Mouse (Mus musculus): ENCODE data around the gene Sipa1l2. TPM values are rescaled to one million over a fixed set of nuclear protein-coding genes. Genes with fewer than 3 reads are reported as not detected.

The Sipa1l2 gene
- total RNA-seq, 2 experiments from 2014 or later, result 1.4 to 1.9 TPM

DNA sequence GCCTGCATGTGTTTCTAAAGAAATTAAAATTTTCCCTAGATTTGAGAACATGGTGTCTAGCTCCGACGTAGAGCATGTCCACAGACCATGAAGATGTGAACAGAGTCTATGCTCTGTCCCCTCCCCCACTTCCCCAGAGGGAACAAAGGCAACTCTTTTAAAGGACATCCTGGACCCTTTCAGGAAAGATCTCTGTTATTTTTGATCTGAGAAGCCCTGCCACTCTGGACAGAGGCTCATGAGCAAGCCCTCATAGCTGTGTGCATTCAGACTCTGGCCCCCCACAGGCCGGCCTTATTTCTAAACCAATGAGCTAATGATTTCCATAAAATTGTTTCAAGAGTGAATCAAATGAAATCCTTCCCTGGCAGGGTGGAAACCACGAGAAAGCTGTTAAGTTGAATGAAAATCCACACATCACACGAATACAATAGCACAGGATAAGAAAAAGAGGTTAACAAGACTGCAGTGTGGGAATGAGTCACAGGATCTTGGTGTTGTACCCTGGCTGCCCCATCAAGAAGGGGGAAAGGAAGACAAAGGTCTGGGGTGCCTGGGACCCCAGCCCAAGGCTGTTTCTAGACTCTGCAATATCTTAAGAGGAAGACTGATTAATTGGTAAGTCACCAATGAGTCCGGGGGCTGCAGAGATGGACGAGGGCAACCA is 84.9 kb downstream of the Sipa1l2 start:
- ATAC-seq (replicated peaks; ENCODE audit: poor library complexity, severe bottlenecking), result no peak

DNA sequence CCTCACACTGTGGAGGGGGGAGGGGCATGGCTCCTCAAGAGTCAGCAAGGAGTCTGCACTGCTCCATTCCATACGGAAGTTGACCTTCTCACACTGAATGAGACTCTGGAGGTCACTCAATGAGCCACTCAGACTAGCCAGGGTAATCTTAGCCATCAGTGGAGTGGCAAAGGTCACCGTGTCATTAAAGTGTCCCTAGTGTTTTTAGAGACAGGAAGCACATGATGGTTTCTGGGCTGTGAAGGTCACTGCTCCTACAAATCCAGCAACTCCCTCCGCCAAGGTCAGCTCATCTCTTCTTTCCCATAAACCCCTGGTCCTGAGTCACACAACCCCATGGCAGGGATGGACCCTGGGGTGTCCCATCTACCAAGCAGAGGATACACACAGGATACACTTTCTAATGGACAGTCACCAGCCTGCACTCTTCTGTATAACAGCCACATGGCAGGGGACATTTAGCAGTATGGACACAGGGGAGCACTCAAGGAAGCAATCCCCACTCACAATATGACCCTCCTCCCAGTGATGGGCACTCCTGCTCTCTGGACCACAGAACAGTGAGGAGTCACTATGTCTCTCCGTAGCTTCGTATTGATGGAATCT is 87.0 kb downstream of the Sipa1l2 start:
- no peak for ATAC-seq (replicated peaks; ENCODE audit: poor library complexity, severe bottlenecking)

DNA sequence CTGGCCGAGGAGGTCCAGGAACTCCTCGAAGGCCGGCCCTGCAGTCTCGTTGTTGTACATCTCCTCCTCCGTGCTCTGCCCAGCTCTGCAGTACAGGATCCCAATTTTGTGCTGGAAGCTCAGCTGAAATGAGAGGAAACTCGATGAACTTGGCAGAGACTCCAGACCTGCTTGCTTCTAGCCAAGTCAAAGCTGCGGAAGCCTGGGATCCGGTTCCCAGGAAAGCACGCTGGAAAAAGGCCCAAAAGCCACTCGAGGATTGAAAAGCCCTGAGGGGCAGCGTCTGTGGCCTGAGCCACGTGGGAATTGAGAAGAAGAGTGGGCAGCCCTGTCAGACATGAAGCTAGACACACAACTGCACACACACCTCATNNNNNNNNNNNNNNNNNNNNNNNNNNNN is 94.7 kb downstream of the Sipa1l2 start:
- ATAC-seq (replicated peaks; ENCODE audit: poor library complexity, severe bottlenecking), result no peak

DNA sequence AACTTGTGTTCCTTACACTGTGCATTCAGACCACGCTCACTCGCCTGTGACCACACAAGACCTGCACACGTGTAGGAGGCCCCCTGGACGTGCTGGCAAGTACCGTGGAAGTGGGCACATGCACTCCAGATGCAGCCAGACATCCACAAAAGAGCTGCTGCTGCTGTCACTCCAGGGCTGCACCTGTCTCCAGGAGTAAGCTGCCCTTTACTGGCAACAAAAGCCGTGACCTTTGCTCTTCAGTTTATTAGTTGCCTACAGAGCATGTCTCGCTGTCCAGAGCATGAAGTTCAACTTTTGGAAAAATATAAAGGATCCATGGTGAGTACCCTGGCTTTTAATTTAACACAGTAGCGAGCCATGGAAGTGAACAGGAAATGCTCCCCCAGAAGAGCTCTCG is 98.2 kb downstream of the Sipa1l2 start:
- no peak for ATAC-seq (replicated peaks; ENCODE audit: poor library complexity, severe bottlenecking)

DNA sequence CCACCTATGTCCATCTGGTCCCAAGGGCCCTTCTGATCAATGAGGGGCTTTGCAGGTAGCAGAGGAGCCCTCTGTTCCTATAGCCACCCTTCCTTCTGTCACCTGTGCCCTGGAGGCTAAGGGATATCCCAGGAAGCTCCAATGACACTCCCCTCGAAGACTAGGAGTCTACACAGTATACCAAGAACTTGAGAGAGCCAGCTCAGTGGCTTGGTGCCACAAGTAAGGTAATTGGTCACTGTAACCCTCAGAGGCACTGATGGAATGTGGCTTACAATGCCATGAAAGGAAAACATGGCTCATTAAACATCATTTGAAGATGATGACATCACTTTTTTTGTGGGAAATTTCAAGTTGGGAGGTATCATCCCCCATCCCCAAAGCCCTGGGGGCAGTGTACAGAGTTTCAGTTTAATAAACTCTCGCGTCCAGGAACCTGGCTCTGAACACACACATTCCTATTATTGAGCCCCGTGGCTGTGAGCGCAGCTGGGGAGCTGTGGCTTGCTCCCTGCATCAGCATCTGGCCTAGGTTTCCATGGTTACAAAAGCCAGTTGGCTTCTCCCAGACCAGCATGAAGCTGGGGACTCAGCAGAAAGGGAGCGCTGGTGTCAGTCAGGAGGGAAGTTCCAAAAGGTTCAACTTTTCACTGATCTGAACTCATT is 104.3 kb downstream of the Sipa1l2 start:
- no peak for ATAC-seq (replicated peaks; ENCODE audit: poor library complexity, severe bottlenecking)

DNA sequence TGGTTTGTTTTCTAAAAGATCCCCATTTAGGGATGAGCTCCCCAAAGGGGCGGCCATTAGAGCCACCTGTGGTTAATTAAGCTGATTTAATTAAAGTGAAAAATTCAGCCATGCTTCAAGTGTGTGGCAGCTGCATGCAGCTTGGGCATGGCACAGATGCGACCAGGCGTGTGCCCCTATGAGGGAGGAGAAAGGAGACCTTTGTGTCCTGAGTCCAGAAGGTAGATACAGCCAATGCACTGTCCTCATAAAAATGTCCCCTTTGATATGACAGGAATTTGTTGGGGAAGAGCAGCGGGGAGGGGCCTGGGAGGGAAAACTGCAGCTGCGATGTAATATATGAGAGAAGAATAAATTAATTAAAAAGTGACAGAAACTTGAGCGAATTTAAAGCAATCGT is 106.7 kb downstream of the Sipa1l2 start:
- no peak for ATAC-seq (replicated peaks; ENCODE audit: poor library complexity, severe bottlenecking)

DNA sequence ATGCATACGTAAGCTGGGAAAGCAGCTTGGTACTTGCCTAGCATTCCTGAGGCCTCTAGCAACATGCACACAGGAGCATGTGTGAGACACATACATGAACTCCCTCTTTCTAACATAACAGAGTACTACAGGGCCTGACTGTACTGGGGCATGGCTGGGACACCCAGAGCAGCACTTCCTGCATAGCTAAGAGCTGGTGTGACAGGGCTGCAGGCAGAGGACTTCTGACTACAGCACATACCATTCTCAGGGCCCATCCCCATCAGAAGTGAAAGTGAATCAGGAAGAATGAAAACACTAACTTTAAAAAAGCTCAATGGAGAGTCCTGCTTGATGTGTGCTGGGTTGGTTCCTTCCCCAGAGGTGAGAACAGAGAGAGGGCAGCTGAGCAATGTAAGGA is 108.1 kb downstream of the Sipa1l2 start:
- peak; percentile 87 for ATAC-seq (replicated peaks; ENCODE audit: poor library complexity, severe bottlenecking)

DNA sequence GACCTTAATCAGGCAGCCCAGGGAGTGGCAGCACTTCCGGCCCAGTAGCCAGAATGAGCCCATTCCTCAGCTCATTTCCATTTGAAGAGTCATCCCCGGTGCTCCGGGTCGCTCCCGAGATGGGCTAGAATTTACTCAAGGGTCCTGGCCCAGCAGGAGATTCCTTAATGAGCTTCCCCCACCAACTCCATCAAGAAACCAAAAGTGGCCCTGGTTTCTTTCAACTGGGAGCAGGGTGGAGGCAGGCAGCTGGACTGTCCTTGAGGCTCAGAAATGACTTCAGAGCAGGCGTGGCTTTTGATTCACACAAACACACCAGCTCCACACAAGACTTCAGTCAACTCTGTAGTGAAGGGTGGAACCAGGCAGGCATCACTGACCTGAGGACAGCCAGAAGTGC is 109.0 kb downstream of the Sipa1l2 start:
- no peak for ATAC-seq (replicated peaks; ENCODE audit: poor library complexity, severe bottlenecking)

DNA sequence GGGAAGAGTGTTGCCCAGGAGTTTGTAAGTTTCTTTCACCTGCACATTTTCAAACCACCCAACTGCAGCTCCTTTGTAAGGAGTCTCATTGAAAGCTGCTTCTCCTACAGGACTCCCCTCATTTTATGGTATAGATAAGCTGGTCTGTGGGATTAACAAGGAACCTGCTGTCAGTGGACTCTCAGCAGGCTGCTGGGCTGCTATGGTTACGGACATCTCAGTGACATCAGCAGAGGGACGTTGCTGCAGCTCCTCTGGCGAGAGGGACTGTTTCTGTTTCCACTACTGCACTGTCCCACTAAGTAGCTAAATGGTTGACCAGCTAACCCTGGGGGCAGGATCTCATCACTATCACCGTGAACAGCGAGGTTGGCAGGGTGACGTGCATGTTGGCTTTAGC is 120.6 kb downstream of the Sipa1l2 start:
- no peak for ATAC-seq (replicated peaks; ENCODE audit: poor library complexity, severe bottlenecking)

DNA sequence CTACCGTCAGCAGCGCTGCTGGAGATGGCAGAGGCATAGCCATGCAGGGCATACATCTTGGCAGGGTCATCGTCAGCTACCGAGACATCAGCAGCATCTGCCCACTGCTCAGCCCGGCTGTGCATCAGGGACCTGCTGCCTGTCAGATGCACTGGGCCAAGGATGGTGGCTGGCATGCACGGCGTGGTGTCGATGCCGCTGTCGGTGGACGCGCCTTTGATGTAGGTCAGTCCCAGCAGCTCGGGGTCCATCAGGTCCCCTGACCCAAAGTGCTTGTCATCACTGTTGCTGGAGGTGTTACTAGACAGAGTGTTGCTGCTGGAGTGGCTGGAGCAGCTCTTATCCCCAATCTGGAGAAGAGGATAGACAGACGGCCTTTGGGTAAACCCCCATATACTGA is 122.1 kb downstream of the Sipa1l2 start:
- ATAC-seq (replicated peaks; ENCODE audit: poor library complexity, severe bottlenecking), result no peak

DNA sequence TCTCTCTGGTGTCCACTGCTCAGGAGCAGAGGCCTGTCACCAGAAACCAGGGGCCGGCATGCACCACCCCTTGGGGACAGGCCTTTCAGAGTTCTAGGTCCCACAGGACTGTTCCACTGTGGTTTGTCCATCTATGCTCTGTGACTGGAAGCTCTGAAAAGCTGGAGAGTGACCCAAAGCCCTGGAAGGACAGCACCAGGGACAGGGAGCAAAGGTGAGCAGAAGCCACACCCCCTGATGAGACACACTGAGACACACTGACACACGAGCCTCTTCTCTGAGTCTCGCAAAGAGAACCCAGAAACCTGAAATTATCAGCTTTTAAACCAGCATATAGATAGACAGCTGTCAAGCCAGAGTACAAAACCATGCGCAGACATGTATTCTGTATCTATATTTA is 123.4 kb downstream of the Sipa1l2 start:
- no peak for ATAC-seq (replicated peaks; ENCODE audit: poor library complexity, severe bottlenecking)

DNA sequence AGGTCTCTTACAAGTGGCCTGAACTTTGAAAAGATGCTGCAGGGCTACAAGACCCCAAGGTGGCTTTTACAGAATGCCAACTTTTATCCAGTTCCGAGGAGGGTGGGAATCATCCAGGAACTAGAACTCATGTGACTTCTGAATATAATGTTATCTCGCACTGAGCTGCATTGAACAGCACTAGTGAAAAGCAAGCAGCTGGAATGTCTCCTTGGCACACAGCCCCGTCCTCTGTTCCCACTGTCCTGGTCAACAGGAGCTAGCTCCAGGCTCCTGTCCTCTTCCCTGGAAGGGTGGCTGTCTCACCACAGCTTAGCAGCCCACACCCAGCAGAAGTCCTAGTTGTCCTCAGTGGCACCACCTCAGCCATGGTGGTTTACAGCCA is 124.4 kb downstream of the Sipa1l2 start:
- ATAC-seq (replicated peaks; ENCODE audit: poor library complexity, severe bottlenecking), result no peak

DNA sequence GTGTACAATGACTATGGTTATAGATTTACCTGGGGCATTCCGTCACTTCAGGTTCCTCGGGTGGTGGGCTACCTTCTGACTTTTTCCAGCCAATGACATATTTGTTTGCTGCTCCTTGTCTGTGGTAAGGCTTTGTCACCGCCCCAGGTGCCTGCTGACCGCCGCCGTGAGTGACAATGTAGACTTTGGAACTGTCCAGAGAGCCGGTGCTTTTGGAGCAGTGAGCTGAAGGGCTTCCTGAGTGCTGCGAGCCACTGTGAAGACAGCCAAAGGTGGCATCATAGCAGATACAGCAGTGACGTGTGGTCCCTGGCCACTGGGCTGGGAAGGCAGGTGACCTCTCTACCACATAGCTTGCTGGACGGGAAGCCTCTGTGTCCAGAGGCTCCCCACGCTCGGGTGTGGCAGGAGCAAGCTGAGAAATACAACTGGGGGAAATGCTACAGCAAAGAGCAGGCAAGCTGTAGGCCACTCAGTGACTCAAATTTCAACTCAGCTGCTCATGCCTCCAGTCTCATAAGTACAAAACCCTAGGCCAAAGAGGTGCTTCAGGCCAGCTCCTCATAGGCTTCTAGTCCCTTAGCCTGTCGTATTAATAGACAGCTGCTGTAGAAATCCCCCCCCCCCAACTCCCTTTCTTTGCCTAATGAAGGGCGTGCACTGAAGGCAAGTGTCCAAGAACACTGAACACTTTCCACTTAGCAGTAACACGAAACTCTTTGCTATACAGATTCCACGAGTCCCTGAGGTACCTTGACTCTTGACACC is 125.0 kb downstream of the Sipa1l2 start:
- ATAC-seq (replicated peaks; ENCODE audit: poor library complexity, severe bottlenecking), result no peak

DNA sequence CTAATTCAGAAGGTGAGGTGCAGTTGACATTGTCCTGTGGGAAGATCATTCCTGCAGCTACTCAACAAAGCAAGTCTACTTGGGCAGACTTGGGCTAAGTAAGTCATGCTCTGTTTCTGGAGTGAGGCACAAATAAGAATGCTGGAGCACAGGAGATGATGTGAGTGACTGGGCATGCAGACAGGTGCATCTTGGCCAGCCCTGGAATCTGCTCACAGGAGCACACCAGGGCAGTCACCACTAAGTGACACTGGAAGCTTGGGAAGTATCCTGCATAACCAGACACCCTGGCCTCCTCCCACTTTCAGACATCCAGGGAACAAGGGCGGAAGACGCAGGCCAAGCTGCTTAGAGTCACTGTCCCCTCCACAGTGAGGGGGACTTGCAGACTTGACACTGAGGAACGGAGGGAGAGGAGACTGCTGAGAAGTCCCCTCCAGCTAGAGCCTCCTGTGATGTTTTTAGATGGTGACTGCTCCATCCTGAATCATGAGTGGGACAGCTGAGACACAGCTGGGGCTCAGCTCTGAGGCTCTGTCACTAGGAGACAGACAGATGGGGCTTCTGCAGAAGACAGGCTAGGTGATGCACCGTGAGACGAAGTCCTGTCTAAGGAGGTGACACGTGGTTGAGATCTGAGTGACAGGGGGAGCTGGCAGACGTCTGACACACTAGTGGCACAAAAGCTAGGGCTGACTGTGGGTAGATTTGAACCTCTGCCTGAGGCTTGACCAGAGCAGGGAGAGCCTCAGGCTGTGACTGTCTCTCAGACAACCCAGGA is 134.1 kb downstream of the Sipa1l2 start:
- ATAC-seq (replicated peaks; ENCODE audit: poor library complexity, severe bottlenecking), result no peak

DNA sequence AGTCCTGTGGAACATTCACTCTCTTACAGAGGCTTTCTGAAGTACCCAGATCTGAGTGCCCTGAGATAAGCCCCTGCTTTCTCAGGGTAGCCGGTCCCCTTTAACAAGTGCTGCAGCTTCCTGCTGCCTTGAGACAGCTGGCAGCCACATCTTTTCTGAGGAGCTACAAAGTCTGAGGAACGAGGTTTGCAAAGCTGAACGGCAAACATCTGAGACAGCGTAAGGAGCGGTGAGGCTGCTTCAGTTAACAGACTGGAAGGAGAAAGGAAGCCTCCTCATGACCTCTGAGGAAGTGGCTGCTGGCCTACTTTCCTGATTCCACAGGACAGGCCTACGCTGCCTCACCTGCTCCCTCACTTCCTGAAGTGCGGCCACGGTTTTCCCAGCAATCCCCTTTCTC is 135.5 kb downstream of the Sipa1l2 start:
- ATAC-seq (replicated peaks; ENCODE audit: poor library complexity, severe bottlenecking), result no peak

DNA sequence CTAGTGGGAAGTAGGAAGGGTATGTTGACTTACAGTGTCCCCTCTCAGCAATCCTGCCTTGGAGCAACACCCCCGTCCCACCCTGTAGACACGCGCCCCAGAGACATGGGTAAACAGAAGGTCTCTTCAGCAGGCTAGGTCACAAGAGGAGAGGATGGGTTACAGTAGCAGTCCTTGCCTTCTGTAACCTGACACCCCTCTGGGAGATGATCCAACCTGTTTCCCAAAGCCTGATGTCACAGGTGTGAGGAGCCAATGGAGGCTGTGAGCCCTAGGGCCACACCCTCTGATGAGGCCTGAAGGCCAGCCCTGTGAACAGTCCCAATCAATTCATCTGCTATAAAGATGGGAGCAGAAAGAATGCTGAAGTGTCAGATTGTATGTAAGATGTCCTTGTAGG is 138.3 kb downstream of the Sipa1l2 start:
- no peak for ATAC-seq (replicated peaks; ENCODE audit: poor library complexity, severe bottlenecking)

DNA sequence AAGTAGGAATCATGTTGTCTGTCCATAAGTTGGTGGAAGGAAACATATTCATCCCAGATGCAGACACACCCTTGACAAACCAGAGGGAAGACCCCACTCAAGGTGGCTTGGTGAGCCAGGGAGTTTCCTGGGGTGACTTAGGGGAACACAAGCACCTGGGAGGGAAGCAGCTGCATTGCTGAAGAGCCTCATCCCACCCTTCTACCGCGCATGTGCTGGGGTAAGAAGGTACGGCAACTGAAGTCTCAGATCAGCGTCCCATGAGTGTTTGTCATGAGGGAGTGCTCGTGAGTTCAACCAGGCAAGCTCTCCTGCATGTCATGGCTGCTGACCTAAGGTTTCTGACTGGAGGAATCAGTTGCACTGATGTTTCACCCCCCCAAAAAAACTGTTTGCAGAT is 138.8 kb downstream of the Sipa1l2 start:
- no peak for ATAC-seq (replicated peaks; ENCODE audit: poor library complexity, severe bottlenecking)

DNA sequence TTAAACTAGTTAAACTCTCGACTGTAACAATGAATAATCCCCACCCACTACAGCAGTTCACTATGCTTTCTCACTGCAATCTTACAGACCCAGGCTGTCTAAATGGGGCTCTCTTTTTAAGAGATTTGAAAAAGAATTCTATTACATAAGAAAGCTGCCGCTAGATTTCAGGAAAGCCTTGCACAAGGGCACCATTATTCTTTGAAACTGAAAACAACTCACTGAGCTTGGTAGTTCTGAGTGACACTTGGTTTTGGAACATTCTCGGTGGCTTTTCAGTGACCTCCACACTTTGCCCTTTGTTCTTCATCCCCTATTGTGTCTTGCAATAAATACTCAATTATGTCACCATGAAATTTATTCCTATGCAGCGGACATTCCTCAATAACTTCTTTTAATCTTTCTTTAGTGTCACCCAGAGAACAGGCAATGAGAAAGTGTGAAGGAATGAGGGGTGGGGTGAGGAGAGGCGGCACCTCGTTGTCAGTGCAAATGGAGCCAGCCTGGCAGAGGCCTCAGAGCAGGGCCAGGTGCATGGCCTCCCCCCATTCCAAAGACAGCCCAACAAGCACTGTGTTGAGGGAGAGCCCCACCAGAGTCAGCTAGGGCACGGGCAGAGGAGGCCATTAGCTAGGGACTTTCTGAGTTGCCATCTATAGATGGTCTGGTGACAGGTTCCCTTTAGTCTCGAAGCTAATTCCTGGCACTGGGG is 140.5 kb downstream of the Sipa1l2 start:
- ATAC-seq (replicated peaks; ENCODE audit: poor library complexity, severe bottlenecking), result no peak

DNA sequence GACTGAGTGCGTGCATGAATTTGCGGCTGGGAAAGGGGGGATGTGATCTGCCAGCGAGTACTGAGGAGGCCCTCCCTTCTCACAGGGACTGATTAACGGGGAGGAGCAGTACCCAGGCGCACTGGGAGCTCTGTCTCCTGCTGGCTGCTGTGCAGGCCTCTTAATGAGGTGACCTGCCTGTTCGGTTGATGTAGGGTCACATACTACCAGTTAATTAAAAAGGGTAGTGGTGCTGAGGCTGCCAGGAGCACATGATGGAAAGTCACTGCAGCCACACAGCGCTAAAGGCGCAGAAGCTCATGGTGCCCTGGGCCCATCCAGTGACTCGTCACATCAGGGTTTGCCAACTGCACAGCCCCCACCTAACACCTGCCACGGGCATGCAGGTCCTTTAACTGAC is 145.7 kb downstream of the Sipa1l2 start:
- ATAC-seq (replicated peaks; ENCODE audit: poor library complexity, severe bottlenecking), result no peak

Measured in granulocyte monocyte progenitor cell, adult 5-6 weeks (primary cell).